ENCODE assay signal across 14 mouse cellular contexts in genomic region chr7:55969415-55969814, GRCm38 (mm10). TPM values are rescaled to one million over a fixed set of nuclear protein-coding genes. Genes with fewer than 3 reads are reported as not detected.
A peak's percentile ranks its signal among the peaks of the same experiment; 100 is the strongest.
DNase-seq lines count a peak whose midpoint lies in the region; ATAC-seq and TF ChIP-seq lines count a peak whose summit lies in the region.
"Had no signal": no experiment of that assay in that cellular context is flagged by ENCODE, and none has a peak within 500 bp of the region (broad histone marks: within the 10 kb centered on the region; RNA-seq: fewer than 3 reads in every experiment).

No protein-coding gene starts in this region.

- no peaks in the 10 kb centered on the region; the same call in 1 of the 2 replicates for H3K79me2 ChIP-seq in MEL (ENCODE audit: control insufficient read depth, insufficient read depth, low read length, poor library complexity)

- TF ChIP-seq POLR2A in MEL (IDR thresholded peaks at IDR 0.05; ENCODE audit: control insufficient read depth in 1 of 2, insufficient read depth in 1 of 2, low read depth in 1 of 2, low read length in 2 of 2, poor library complexity in 1 of 2): no peak

- H3K36me3 ChIP-seq in liver, embryonic 12.5 days: peaks cover 5% of the 10 kb centered on the region
- peaks cover 0 to 8% of the 10 kb centered on the region in 2 experiments; a peak in 3 of 4 replicates for H3K36me3 ChIP-seq in MEL (ENCODE audit: control insufficient read depth in 1 of 2, insufficient read depth in 2 of 2, low read length in 2 of 2)
- H3K36me3 ChIP-seq in forebrain, postnatal 0 days (ENCODE audit: insufficient read depth): no peaks in the 10 kb centered on the region
- H3K36me3 ChIP-seq: hindbrain, embryonic 12.5 days had no signal

- no peak overlapping the region for H3K4me3 ChIP-seq in liver, embryonic 12.5 days
- no peak overlapping the region for H3K4me3 ChIP-seq in MEL (ENCODE audit: control insufficient read depth in 1 of 2, insufficient read depth in 1 of 2, low read depth in 2 of 2, low read length in 2 of 2)
- no peak overlapping the region for H3K4me3 ChIP-seq in forebrain, postnatal 0 days (ENCODE audit: low read depth, low read length)
- H3K4me3 ChIP-seq: embryonic facial prominence, embryonic 13.5 days; hindbrain, embryonic 12.5 days had no signal

- peaks cover 39% of the 10 kb centered on the region for H3K4me1 ChIP-seq in liver, embryonic 12.5 days
- H3K4me1 ChIP-seq in MEL (ENCODE audit: control insufficient read depth in 1 of 2, insufficient read depth in 2 of 2, low read length in 2 of 2): peaks cover 9 to 14% of the 10 kb centered on the region in 2 experiments; a peak in 2 of 4 replicates
- H3K4me1 ChIP-seq in forebrain, postnatal 0 days (ENCODE audit: insufficient read depth): no peaks in the 10 kb centered on the region

- no peak overlapping the region for H3K9ac ChIP-seq in liver, embryonic 12.5 days
- peak overlapping the region; percentile 27 for H3K9ac ChIP-seq in MEL (ENCODE audit: control insufficient read depth, low read depth, low read length, poor library complexity, severe bottlenecking)
- H3K9ac ChIP-seq in forebrain, postnatal 0 days: no peak overlapping the region
- H3K9ac ChIP-seq: embryonic facial prominence, embryonic 13.5 days; hindbrain, embryonic 12.5 days had no signal

- no peak for TF ChIP-seq RAD21 in MEL (IDR thresholded peaks at IDR 0.05; ENCODE audit: low read depth, low read length)

- H3K27ac ChIP-seq in liver, embryonic 12.5 days: peak overlapping the region; percentile 23; the same call in 1 of the 2 replicates
- peak overlapping the region; percentile 62 for H3K27ac ChIP-seq in MEL (ENCODE audit: control insufficient read depth, low read depth, low read length)
- H3K27ac ChIP-seq in forebrain, postnatal 0 days (ENCODE audit: low read depth, low read length): no peak overlapping the region
- H3K27ac ChIP-seq: embryonic facial prominence, embryonic 13.5 days; hindbrain, embryonic 12.5 days; stomach, postnatal 0 days had no signal

- no peaks in the 10 kb centered on the region for H3K27me3 ChIP-seq in liver, embryonic 12.5 days (replicated peaks)
- no peaks in the 10 kb centered on the region for H3K27me3 ChIP-seq in MEL (ENCODE audit: control insufficient read depth in 1 of 2, insufficient read depth in 2 of 2, low read length in 2 of 2)
- no peaks in the 10 kb centered on the region for H3K27me3 ChIP-seq in forebrain, postnatal 0 days (ENCODE audit: insufficient read depth, low read length)
- H3K27me3 ChIP-seq: embryonic facial prominence, embryonic 13.5 days; hindbrain, embryonic 12.5 days had no signal

- no peak for ATAC-seq in liver, embryonic 12.5 days
- ATAC-seq in megakaryocyte progenitor cell, adult 5-6 weeks (replicated peaks; ENCODE audit: poor library complexity): peak; percentile 42
- ATAC-seq in forebrain, postnatal 0 days: no peak

- 35% methylated on average over 1 of the region's 1 CpGs for WGBS in liver, embryonic 12.5 days (ENCODE audit: insufficient replicate concordance)
- WGBS in forebrain, postnatal 0 days: 77% methylated on average over 1 of the region's 1 CpGs

- 0 out of 2 replicates have a peak, but pooled peaks cover 2% of the 10 kb centered on the region for H3K9me3 ChIP-seq in liver, embryonic 12.5 days (replicated peaks)
- H3K9me3 ChIP-seq in MEL (replicated peaks; ENCODE audit: insufficient read depth, low read length): no peaks in the 10 kb centered on the region
- no peaks in the 10 kb centered on the region for H3K9me3 ChIP-seq in forebrain, postnatal 0 days (ENCODE audit: low read length)
- H3K9me3 ChIP-seq: embryonic facial prominence, embryonic 13.5 days; hindbrain, embryonic 12.5 days had no signal

- TF ChIP-seq CTCF in MEL (IDR thresholded peaks at IDR 0.05 in 2 of 3, conservative IDR thresholded peaks at IDR 0.05 in 1 of 3; ENCODE audit: control insufficient read depth in 1 of 3, insufficient read depth in 1 of 3, low read depth in 2 of 3, low read length in 3 of 3, poor library complexity in 1 of 3, severe bottlenecking in 1 of 3): no peak
- TF ChIP-seq CTCF in forebrain, postnatal 0 days (IDR thresholded peaks at IDR 0.05; ENCODE audit: low read depth): no peak

- DNase-seq in liver (no peak), MEL (ENCODE audit: low read depth, low spot score) (peak; percentile 43)
- peak; percentile 46 for DNase-seq in induced T-regulatory cell, adult 2 months (ENCODE audit: low read depth)
- no peak for DNase-seq in thymus, postnatal 14 days
- DNase-seq in adrenal gland, adult (ENCODE audit: inconsistent age in 2 of 2, low spot score in 1 of 2): no peak
- no peak for DNase-seq in forebrain, postnatal 0 days
- DNase-seq: cerebellum, adult 18-20 months; gastrocnemius, postnatal 10 days; thymus, postnatal 25 days had no signal

- TF ChIP-seq EP300 in MEL (IDR thresholded peaks at IDR 0.05; ENCODE audit: low read depth in 1 of 2, low read length in 2 of 2): no peak

- peak overlapping the region; percentile 65 for H3K4me2 ChIP-seq in liver, embryonic 12.5 days
- no peak overlapping the region for H3K4me2 ChIP-seq in forebrain, postnatal 0 days (ENCODE audit: low read depth)
- H3K4me2 ChIP-seq: embryonic facial prominence, embryonic 13.5 days; hindbrain, embryonic 12.5 days had no signal

TF ChIP-seq in MEL, 35 proteins besides CTCF, POLR2A, EP300 and RAD21:
- TF ChIP-seq GATA1 (IDR thresholded peaks at IDR 0.05; ENCODE audit: low read depth, low read length) (no peak), MXI1 (IDR thresholded peaks at IDR 0.05; ENCODE audit: low read depth, low read length) (no peak), BHLHE40 (IDR thresholded peaks at IDR 0.05; ENCODE audit: borderline replicate concordance, low read depth, low read length) (no peak), MAFK (IDR thresholded peaks at IDR 0.05; ENCODE audit: borderline replicate concordance, low read depth, low read length) (no peak), NRF1 (IDR thresholded peaks at IDR 0.05; ENCODE audit: insufficient read depth, low read depth, low read length, poor library complexity, severe bottlenecking) (no peak), POLR2AphosphoS5 (IDR thresholded peaks at IDR 0.05; ENCODE audit: borderline replicate concordance, low read depth, low read length) (no peak), USF2 (IDR thresholded peaks at IDR 0.05; ENCODE audit: borderline replicate concordance in 1 of 2, insufficient read depth in 1 of 2, low read depth in 1 of 2, low read length in 2 of 2) (no peak), RCOR1 (IDR thresholded peaks at IDR 0.05; ENCODE audit: low read depth, low read length) (no peak)

RNA-seq across cellular contexts. Expression of gene Nipa2, which starts 7.1 kb away (rescaled TPM):
- polyA plus RNA-seq in liver, embryonic 12.5 days (2016; fragmentation: Nextera tagmentation; extraction: Ambion mirVana): 34.9 and 37.5 TPM in 2 replicates
- 25.7 and 28.6 TPM in 2 replicates for total RNA-seq in MEL (2012; rRNA removed)
- polyA plus RNA-seq in MEL (2012; ENCODE audit: insufficient read depth in 1 of 2, insufficient read length in 2 of 2, low read depth in 1 of 2, low replicate concordance in 2 of 2, missing spikeins in 1 of 2): 10 to 100 TPM in 1 of 2 experiments, not detected in 1; 26.3 TPM
- 55.1 and 56.7 TPM in 2 replicates for total RNA-seq in megakaryocyte progenitor cell, adult 5-6 weeks (2015)
- total RNA-seq in megakaryocyte progenitor cell, adult 5-6 weeks (2017): 32.1 and 35.4 TPM in 2 replicates
- total RNA-seq in forebrain, postnatal 0 days (2014; rRNA removed): 41.2 and 43.0 TPM in 2 replicates
- polyA plus RNA-seq in forebrain, postnatal 0 days (2015; fragmentation: Nextera tagmentation; extraction: Ambion mirVana): 31.1 and 36.7 TPM in 2 replicates

RNA-seq across cellular contexts. Expression of gene Nipa1, which starts 50.3 kb away (rescaled TPM):
- 17.7 and 20.6 TPM in 2 replicates for polyA plus RNA-seq in liver, embryonic 12.5 days (2016; fragmentation: Nextera tagmentation; extraction: Ambion mirVana)
- total RNA-seq in MEL (2012; rRNA removed): 10.4 and 14.8 TPM in 2 replicates
- 10 to 100 TPM in 1 of 2 experiments, not detected in 1; 13.0 TPM for polyA plus RNA-seq in MEL (2012; ENCODE audit: insufficient read depth in 1 of 2, insufficient read length in 2 of 2, low read depth in 1 of 2, low replicate concordance in 2 of 2, missing spikeins in 1 of 2)
- 2.6 and 3.4 TPM in 2 replicates for total RNA-seq in megakaryocyte progenitor cell, adult 5-6 weeks (2015)
- total RNA-seq in megakaryocyte progenitor cell, adult 5-6 weeks (2017): 3.5 and 4.9 TPM in 2 replicates
- total RNA-seq in forebrain, postnatal 0 days (2014; rRNA removed): 48.1 and 51.2 TPM in 2 replicates
- polyA plus RNA-seq in forebrain, postnatal 0 days (2015; fragmentation: Nextera tagmentation; extraction: Ambion mirVana): 27.2 and 33.6 TPM in 2 replicates

Comparison
In these comparisons a context has a peak if more than half of its experiments do, and no peak if none do; other contexts are left out.
1. DNase-seq: peak in MEL (single experiment) and induced T-regulatory cell, adult 2 months (single experiment); none in liver (single experiment), thymus, postnatal 14 days (single experiment), adrenal gland, adult (0 of 2) and forebrain, postnatal 0 days (single experiment).